Mouse (Mus musculus): ENCODE measurements around the gene Grb7. TPM values are rescaled to one million over a fixed set of nuclear protein-coding genes. Genes with fewer than 3 reads are reported as not detected.

Grb7 gene
- total RNA-seq, 4 experiments from 2014 or later = 0.19 TPM; not detected in 3

DNA sequence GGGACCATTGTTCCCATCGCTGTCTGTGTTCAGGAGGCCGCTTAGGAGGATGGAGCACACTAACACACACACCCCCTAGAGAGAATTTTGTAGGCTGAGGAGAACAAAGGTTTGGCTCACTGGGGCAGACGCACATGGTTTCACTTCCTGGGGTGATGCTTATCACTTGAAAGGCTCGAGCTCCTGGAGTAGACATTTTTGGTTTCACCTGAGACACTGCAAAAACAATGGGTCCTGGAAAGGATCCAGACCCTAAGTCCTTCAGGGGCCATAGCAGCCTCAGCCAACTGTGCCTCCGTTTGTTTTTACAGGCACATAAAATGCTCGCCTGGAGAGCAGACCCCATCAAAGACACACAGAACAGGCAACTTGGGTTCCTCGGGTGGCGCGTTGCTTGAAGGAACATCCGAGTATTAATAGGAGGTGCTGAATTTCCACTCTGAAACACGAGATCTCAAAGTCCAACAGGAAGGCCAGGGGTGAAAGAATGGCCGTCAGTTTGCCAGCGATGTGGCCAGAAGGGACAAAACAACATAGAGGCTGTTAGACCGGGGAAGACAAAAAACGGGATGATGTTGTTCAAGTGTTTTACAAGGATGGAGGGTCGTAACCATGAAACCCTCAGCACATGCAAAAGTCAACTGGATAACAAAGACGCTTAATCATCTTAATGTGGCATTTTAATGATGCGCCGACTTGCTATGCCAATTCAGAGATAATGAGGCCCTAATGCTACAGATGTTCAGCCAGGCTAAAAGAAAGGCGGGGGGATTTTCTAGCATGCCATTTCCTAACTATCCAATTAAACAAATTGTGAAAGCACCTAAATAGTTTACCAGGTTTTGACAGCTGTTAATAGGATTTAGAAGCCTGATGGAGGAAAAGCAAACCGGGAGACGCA lies 51.4 kb downstream of the Grb7 start:
- DNase-seq (ENCODE audit: low spot score) = peak; percentile 23

GRCm38 (mm10) chr11:98504926-98505325 lies 58.7 kb downstream of the Grb7 start:
- no peak for DNase-seq (ENCODE audit: low spot score)

Other genes starting within 250 kb of the Grb7 start
- 10 to 100 TPM; 20.1 to 22.5 (median 21.8) TPM for gene Cdk12, start 243.3 kb upstream of the Grb7 start, total RNA-seq (2022)
- gene Neurod2, start 116.7 kb upstream of the Grb7 start, total RNA-seq (2022) = not detected
- 10 to 100 TPM in 2 of 4 experiments, 1 to 10 TPM in 2; 4.0 to 11.3 (median 7.1) TPM for gene Ppp1r1b, start 98.0 kb upstream of the Grb7 start, total RNA-seq (2022)
- 10 to 100 TPM; 17.2 to 28.8 (median 23.7) TPM for gene Stard3, start 88.0 kb upstream of the Grb7 start, total RNA-seq (2022)
- 1,000 to 10,000 TPM; 2,176 to 4,520 (median 3,450) TPM for gene Tcap, start 62.6 kb upstream of the Grb7 start, total RNA-seq (2022)
- 1 to 10 TPM in 3 of 4 experiments, not detected in 1; 1.2 to 1.6 (median 1.4) TPM for gene Pnmt, start 59.9 kb upstream of the Grb7 start, total RNA-seq (2022)
- gene Pgap3, start 45.9 kb upstream of the Grb7 start, total RNA-seq (2022) = 1 to 10 TPM; 8.2 to 9.6 (median 8.9) TPM
- 1 to 10 TPM; 5.4 to 9.1 (median 8.0) TPM for gene Erbb2, start 33.9 kb upstream of the Grb7 start, total RNA-seq (2022)
- gene Mien1, start 7.4 kb upstream of the Grb7 start, total RNA-seq (2022) = 10 to 100 TPM; 66.9 to 78.4 (median 71.0) TPM
- 1 to 10 TPM in 2 of 4 experiments, under 1 TPM in 2; 0.47 to 1.3 (median 0.86) TPM for gene Ikzf3, start 99.6 kb downstream of the Grb7 start, total RNA-seq (2022)
- not detected for gene Zpbp2, start 104.7 kb downstream of the Grb7 start, total RNA-seq (2022)
- gene Ormdl3, start 141.0 kb downstream of the Grb7 start, total RNA-seq (2022) = 10 to 100 TPM; 39.7 to 46.4 (median 43.1) TPM
- gene Lrrc3c, start 151.9 kb downstream of the Grb7 start, total RNA-seq (2022) = not detected
- gene Gm12355, start 179.3 kb downstream of the Grb7 start, total RNA-seq (2022) = 10 to 100 TPM in 1 of 4 experiments, 1 to 10 TPM in 3; 4.8 to 12.3 (median 7.9) TPM
- gene Gsdma3, start 180.0 kb downstream of the Grb7 start, total RNA-seq (2022) = 1 to 10 TPM; 1.6 to 3.4 (median 2.8) TPM
- gene Gsdma2, start 200.4 kb downstream of the Grb7 start, total RNA-seq (2022) = under 1 TPM in 1 of 4 experiments, not detected in 3; 0.25 TPM
- gene Gsdma, start 218.0 kb downstream of the Grb7 start, total RNA-seq (2022) = under 1 TPM in 2 of 4 experiments, not detected in 2; 0.14 to 0.16 TPM
- gene Psmd3, start 236.2 kb downstream of the Grb7 start, total RNA-seq (2022) = 100 to 1,000 TPM in 1 of 4 experiments, 10 to 100 TPM in 3; 95.0 to 106 (median 99.1) TPM